Mouse (Mus musculus) limb, embryonic 14.5 days (tissue): ENCODE results near the gene Pcdh18. TPM values are rescaled to one million over a fixed set of nuclear protein-coding genes. Genes with fewer than 3 reads are reported as not detected.

ENCODE experiments used
- ATAC-seq: fragments of 200-750 bp; cut with Nextera tagmentation; 2 replicates; pipeline ENCODE4 v1.8.0; 2017; ENCODE audit warnings: low read depth, moderate number of reproducible peaks, moderate TSS enrichment; ENCODE audit not compliant: low FRiP score
- DNase-seq: peaks from one replicate; pipeline ENCODE4 v3.0.0-alpha.2; 2015; ENCODE audit warnings: low spot score
- H3K27ac ChIP-seq: fragments of 300-500 bp; sonication (generic); replicated peaks from 2 replicates; pipeline ENCODE4 v1.5.1; 2014; ENCODE audit warnings: low read depth, mild to moderate bottlenecking, low read length, moderate library complexity, mixed read lengths
- H3K27me3 ChIP-seq: fragments of 300-500 bp; sonication (generic); 2 replicates; pipeline ENCODE4 v1.6.1; 2014; ENCODE audit warnings: low read length, mixed read lengths; ENCODE audit not compliant: control insufficient read depth, insufficient read depth
- H3K36me3 ChIP-seq: fragments of 300-500 bp; sonication (generic); 2 replicates; pipeline ENCODE4 v1.6.1; 2014; ENCODE audit warnings: mild to moderate bottlenecking, low read length, moderate library complexity, mixed read lengths; ENCODE audit not compliant: control insufficient read depth, insufficient read depth
- H3K4me1 ChIP-seq: fragments of 300-500 bp; sonication (generic); 2 replicates; pipeline ENCODE4 v1.6.1; 2014; ENCODE audit warnings: antibody characterized with exemption, low read length, mixed read lengths; ENCODE audit not compliant: control insufficient read depth, insufficient read depth
- H3K4me2 ChIP-seq: fragments of 300-500 bp; sonication (generic); replicated peaks from 2 replicates; pipeline ENCODE4 v1.6.1; 2014; ENCODE audit warnings: low read depth, mild to moderate bottlenecking, low read length, moderate library complexity; ENCODE audit not compliant: severe bottlenecking
- H3K4me3 ChIP-seq: fragments of 300-500 bp; sonication (generic); replicated peaks from 2 replicates; pipeline ENCODE4 v1.5.1; 2014; ENCODE audit warnings: low read length
- H3K9ac ChIP-seq: fragments of 300-500 bp; sonication (generic); 2 replicates; pipeline ENCODE4 v1.6.1; 2014; ENCODE audit warnings: mild to moderate bottlenecking, low read depth, low read length, moderate library complexity; ENCODE audit not compliant: severe bottlenecking
- H3K9me3 ChIP-seq: fragments of 300-500 bp; sonication (generic); 2 replicates; pipeline ENCODE4 v1.6.1; 2016; ENCODE audit warnings: low read length; ENCODE audit not compliant: control insufficient read depth
- POLR2A ChIP-seq: fragments of 200-500 bp; IDR thresholded peaks from 2 replicates; pipeline ENCODE4 v1.8.0; 2012; ENCODE audit warnings: inconsistent platforms, mild to moderate bottlenecking, moderate library complexity, borderline replicate concordance; ENCODE audit not compliant: insufficient read depth, insufficient read length; ENCODE audit errors: extremely low read depth
- WGBS: fragments of 180-500 bp; shearing (Covaris S2); extraction: QIAGEN DNeasy Blood & Tissue Kit; methylation state at CpG from one replicate; pipeline ENCODE4 v1.1.7; 2014; 5-methylcytosine and 5-hydroxymethylcytosine counted together
- polyA plus RNA-seq, 2 experiments: library from polyadenylated mRNA; depleted of rRNA in 1 of 2; stranded (reverse) in 1 of 2; unstranded in 1 of 2; fragments of >200 nt; fragmentation: Nextera tagmentation in 1 of 2; extraction: Ambion mirVana in 1 of 2; gene quantifications; 2 replicates each; pipeline versions ENCODE4 v1.2.1 to v1.2.3; 2012 to 2014

Gene Pcdh18
- polyA plus RNA-seq, 2 experiments = 72.6 to 118 TPM

GRCm38 (mm10) chr3:49768992-49769738 lies 12.0 kb upstream of the Pcdh18 start:
- no peaks in the 10 kb centered on the region for H3K27me3 ChIP-seq
- WGBS = 24% methylated on average over 3 of the region's 3 CpGs

DNA sequence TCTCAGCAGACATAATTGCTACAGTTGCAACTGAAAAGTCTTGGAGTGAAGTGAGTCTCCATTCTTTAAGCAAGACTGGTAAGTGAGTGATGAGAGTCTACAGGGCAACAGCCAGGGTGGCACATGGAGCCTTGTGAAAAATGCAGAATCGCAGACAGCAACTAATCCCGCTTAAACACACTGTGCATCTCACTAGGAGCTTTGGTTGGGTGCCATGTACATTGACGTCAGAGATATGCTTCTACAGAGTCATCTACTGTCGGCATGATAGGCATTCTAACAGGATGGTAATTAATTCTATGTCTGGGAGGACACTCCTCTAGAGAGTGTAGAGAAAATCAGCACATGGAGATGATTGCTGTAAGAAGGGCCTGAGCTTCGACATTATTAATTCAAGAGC lies 5.6 kb upstream of the Pcdh18 start:
- no peaks in the 10 kb centered on the region for H3K27me3 ChIP-seq
- TF ChIP-seq POLR2A = no peak
- no peaks in the 10 kb centered on the region for H3K36me3 ChIP-seq
- H3K4me1 ChIP-seq = peaks cover 10% of the 10 kb centered on the region
- no peak overlapping the region for H3K4me3 ChIP-seq
- ATAC-seq = no peak
- H3K4me2 ChIP-seq = no peak overlapping the region
- H3K9me3 ChIP-seq = no peaks in the 10 kb centered on the region
- H3K27ac ChIP-seq = no peak overlapping the region
- H3K9ac ChIP-seq = no peak overlapping the region
- 82% methylated on average over 5 of the region's 5 CpGs for WGBS
- no peak for DNase-seq

More at GRCm38 (mm10) chr3:49768992-49769738, 12.0 kb upstream of the Pcdh18 start:
- H3K27ac ChIP-seq = no peak overlapping the region
- H3K9me3 ChIP-seq = no peaks in the 10 kb centered on the region
- 0 out of 2 replicates have a peak, but pooled peaks cover 2% of the 10 kb centered on the region for H3K4me1 ChIP-seq
- no peak overlapping the region for H3K4me2 ChIP-seq
- no peak for TF ChIP-seq POLR2A
- H3K36me3 ChIP-seq = no peaks in the 10 kb centered on the region
- ATAC-seq (no peak), DNase-seq (no peak)
- no peak overlapping the region for H3K4me3 ChIP-seq
- H3K9ac ChIP-seq = no peak overlapping the region

DNA sequence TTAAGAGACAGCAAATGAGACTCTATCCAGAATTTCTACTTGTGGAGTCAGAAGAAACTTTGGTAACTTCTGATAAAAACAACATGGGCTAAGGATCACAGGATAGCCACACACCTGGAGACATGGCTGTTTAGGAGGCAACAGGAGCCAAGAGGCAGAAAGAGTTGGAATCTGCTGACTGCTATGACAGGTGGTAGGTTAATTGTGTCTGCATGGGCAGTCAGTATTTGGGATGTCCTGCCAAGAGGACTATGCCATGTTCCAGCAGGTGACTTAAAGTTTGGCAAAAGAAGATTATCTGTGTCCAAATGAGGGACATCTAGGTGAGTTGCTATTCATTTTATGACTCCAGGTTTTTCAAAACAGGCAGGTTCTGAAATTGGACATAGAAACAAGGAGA lies 4.8 kb upstream of the Pcdh18 start:
- no peak for ATAC-seq
- H3K9ac ChIP-seq = no peak overlapping the region
- H3K9me3 ChIP-seq = no peaks in the 10 kb centered on the region
- TF ChIP-seq POLR2A = no peak
- no peak overlapping the region for H3K4me2 ChIP-seq
- peaks cover 10% of the 10 kb centered on the region for H3K4me1 ChIP-seq
- DNase-seq = no peak
- no peaks in the 10 kb centered on the region for H3K36me3 ChIP-seq
- no peak overlapping the region for H3K4me3 ChIP-seq
- H3K27me3 ChIP-seq = no peaks in the 10 kb centered on the region
- H3K27ac ChIP-seq = no peak overlapping the region

DNA sequence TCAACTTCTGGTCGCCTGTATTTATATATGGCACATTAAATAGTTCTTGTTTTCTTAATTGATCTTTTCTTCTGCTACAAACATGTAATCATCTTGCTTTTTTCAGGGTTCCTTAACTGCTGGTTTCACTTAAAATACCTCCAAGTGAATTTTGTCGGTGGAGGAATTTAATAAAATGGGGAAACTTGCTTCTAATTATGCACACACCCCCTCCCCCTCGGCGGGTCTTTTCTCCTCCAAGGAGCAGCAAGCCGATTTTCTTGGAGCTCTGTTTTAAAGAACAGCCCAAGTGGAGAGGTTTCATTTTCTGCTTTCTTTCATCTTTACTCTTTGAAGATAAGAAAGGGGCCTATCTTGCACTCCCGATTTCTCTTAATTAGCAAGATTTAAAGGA lies 498 bp upstream of the Pcdh18 start:
- H3K4me3 ChIP-seq = peak overlapping the region; percentile 69
- ATAC-seq (peak; percentile 41), DNase-seq (peak; percentile 86)

DNA sequence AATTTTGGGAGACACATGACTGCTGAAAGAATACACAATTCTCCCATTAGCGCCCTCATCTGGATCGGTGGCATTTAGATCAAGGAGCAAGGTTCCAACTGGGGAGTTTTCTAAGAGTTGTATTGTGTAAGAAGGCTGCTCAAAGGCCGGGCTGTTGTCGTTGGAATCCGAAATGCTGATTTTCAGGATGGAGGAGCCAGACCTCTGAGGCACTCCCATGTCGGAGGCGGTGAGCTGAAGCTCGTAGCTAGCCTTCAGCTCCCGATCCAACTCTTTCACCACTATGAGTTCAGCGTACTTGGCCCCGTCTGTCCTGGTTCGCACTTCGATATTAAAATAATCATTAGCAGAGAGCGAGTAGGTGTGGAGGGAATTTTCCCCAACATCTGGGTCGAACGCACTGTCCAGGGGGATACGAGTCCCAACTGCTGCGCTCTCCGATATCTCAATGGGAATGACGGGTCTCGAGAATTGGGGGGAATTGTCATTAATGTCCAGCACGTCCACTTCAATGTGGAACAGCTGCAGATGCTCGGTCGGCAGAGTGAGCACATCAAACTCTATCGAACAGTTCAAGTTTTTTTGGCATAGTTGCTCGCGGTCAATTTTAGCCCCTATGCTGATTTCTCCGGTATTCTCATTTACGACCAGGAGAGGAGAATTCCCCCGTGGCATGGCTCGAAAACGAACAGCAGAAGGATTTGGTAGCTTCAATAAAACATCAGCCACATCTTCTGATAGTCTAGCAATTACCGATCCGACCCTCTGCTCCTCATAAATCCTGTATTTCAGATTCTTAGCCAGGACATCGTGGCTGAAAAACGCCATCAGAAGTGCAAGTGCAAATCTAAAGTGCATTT lies 909 bp downstream of the Pcdh18 start:
- H3K9me3 ChIP-seq = no peaks in the 10 kb centered on the region
- ATAC-seq (no peak; the same call in 1 of the 2 replicates), DNase-seq (peak; percentile 76)
- under 1% methylated on average over 36 of the region's 36 CpGs for WGBS
- H3K4me3 ChIP-seq = peak overlapping the region; percentile 69
- peaks cover 37% of the 10 kb centered on the region for H3K36me3 ChIP-seq
- H3K9ac ChIP-seq = peak overlapping the region; percentile 91
- peak overlapping the region; percentile 99 for H3K27ac ChIP-seq
- no peaks in the 10 kb centered on the region for H3K27me3 ChIP-seq
- peaks cover 26% of the 10 kb centered on the region for H3K4me1 ChIP-seq
- peak overlapping the region; percentile 88 for H3K4me2 ChIP-seq
- no peak for TF ChIP-seq POLR2A

More for the DNA sequence above, 498 bp upstream of the Pcdh18 start:
- WGBS = under 1% methylated on average over 6 of the region's 6 CpGs
- H3K27ac ChIP-seq = peak overlapping the region; percentile 99
- peak overlapping the region; percentile 91 for H3K9ac ChIP-seq
- H3K9me3 ChIP-seq = no peaks in the 10 kb centered on the region
- peaks cover 23% of the 10 kb centered on the region for H3K36me3 ChIP-seq
- H3K4me1 ChIP-seq = peaks cover 18% of the 10 kb centered on the region
- no peak for TF ChIP-seq POLR2A
- H3K27me3 ChIP-seq = no peaks in the 10 kb centered on the region
- H3K4me2 ChIP-seq = peak overlapping the region; percentile 41
